11 mouse cellular contexts compared by ENCODE assay signal in genomic region chr2:49628094-49628705, GRCm38 (mm10). TPM values are rescaled to one million over a fixed set of nuclear protein-coding genes. Genes with fewer than 3 reads are reported as not detected.
DNase-seq lines count a peak whose midpoint lies in the region; ATAC-seq and TF ChIP-seq lines count a peak whose summit lies in the region.
"Had no signal": no experiment of that assay in that cellular context is flagged by ENCODE, and none has a peak within 500 bp of the region (broad histone marks: within the 10 kb centered on the region; RNA-seq: fewer than 3 reads in every experiment).

No protein-coding gene starts in this region.

- peak; percentile 44 for ATAC-seq in forebrain, embryonic 13.5 days
- no peak for ATAC-seq in midbrain, embryonic 11.5 days (ENCODE audit: low FRiP score)
- ATAC-seq in embryonic facial prominence, embryonic 14.5 days (ENCODE audit: low read depth) = no peak
- ATAC-seq in midbrain, postnatal 0 days (ENCODE audit: low FRiP score) = no peak
- ATAC-seq: lung, postnatal 0 days had no signal

- H3K27me3 ChIP-seq in forebrain, embryonic 13.5 days = no peaks in the 10 kb centered on the region
- no peaks in the 10 kb centered on the region for H3K27me3 ChIP-seq in forebrain, embryonic 10.5 days (ENCODE audit: poor library complexity, severe bottlenecking)
- H3K27me3 ChIP-seq in midbrain, embryonic 10.5 days (ENCODE audit: low read depth, poor library complexity, severe bottlenecking) = no peaks in the 10 kb centered on the region
- H3K27me3 ChIP-seq in midbrain, embryonic 11.5 days (ENCODE audit: control insufficient read depth, insufficient read depth, low read length) = no peaks in the 10 kb centered on the region
- no peaks in the 10 kb centered on the region for H3K27me3 ChIP-seq in embryonic facial prominence, embryonic 14.5 days (replicated peaks; ENCODE audit: control insufficient read depth, insufficient read depth, low read length)
- H3K27me3 ChIP-seq in midbrain, postnatal 0 days (ENCODE audit: insufficient read depth, low read length) = no peaks in the 10 kb centered on the region

- TF ChIP-seq CTCF in midbrain, postnatal 0 days (IDR thresholded peaks at IDR 0.05) = no peak

- H3K4me2 ChIP-seq in forebrain, embryonic 13.5 days = peak overlapping the region; percentile 33
- no peak overlapping the region for H3K4me2 ChIP-seq in midbrain, embryonic 11.5 days
- H3K4me2 ChIP-seq in embryonic facial prominence, embryonic 14.5 days (ENCODE audit: low read depth, low read length) = no peak overlapping the region
- no peak overlapping the region for H3K4me2 ChIP-seq in midbrain, postnatal 0 days (ENCODE audit: low read depth, low read length, poor library complexity, severe bottlenecking)

- no peak overlapping the region for H3K4me3 ChIP-seq in forebrain, embryonic 13.5 days
- no peak overlapping the region for H3K4me3 ChIP-seq in forebrain, embryonic 10.5 days
- H3K4me3 ChIP-seq in midbrain, embryonic 10.5 days = no peak overlapping the region
- H3K4me3 ChIP-seq in midbrain, embryonic 11.5 days (ENCODE audit: low read depth, low read length) = no peak overlapping the region
- no peak overlapping the region for H3K4me3 ChIP-seq in embryonic facial prominence, embryonic 14.5 days (ENCODE audit: low read depth, low read length)
- H3K4me3 ChIP-seq in midbrain, postnatal 0 days (ENCODE audit: low read depth, low read length) = no peak overlapping the region

- no peak for DNase-seq in forebrain, embryonic 10.5 days (ENCODE audit: extremely low spot score, low spot score)
- DNase-seq in midbrain, embryonic 10.5 days (ENCODE audit: low spot score) = no peak
- no peak for DNase-seq in midbrain, embryonic 11.5 days (ENCODE audit: low spot score, missing footprints)
- peak; percentile 63 for DNase-seq in embryonic facial prominence, embryonic 14.5 days (ENCODE audit: low spot score)
- DNase-seq in midbrain, postnatal 0 days (ENCODE audit: low spot score) = peak; percentile 75
- DNase-seq in embryo, embryonic 10.5 days (ENCODE audit: low spot score) = no peak
- DNase-seq in liver = no peak
- DNase-seq: retina, postnatal 1 day had no signal

- no peak overlapping the region for H3K9ac ChIP-seq in forebrain, embryonic 13.5 days
- H3K9ac ChIP-seq in midbrain, embryonic 11.5 days (ENCODE audit: low read length) = no peak overlapping the region
- H3K9ac ChIP-seq in embryonic facial prominence, embryonic 14.5 days (ENCODE audit: low read depth, low read length) = no peak overlapping the region
- H3K9ac ChIP-seq in midbrain, postnatal 0 days (replicated peaks; ENCODE audit: low read length, poor library complexity, severe bottlenecking) = no peak overlapping the region

- 62% methylated on average over 6 of the region's 6 CpGs for WGBS in forebrain, embryonic 13.5 days
- 83% methylated on average over 6 of the region's 6 CpGs for WGBS in forebrain, embryonic 10.5 days
- 82% methylated on average over 6 of the region's 6 CpGs for WGBS in midbrain, embryonic 10.5 days
- WGBS in midbrain, embryonic 11.5 days = 81% methylated on average over 6 of the region's 6 CpGs
- 73% methylated on average over 6 of the region's 6 CpGs for WGBS in embryonic facial prominence, embryonic 14.5 days
- WGBS in midbrain, postnatal 0 days = 64% methylated on average over 6 of the region's 6 CpGs

- H3K4me1 ChIP-seq in forebrain, embryonic 13.5 days = peaks cover 42% of the 10 kb centered on the region
- peaks cover 33% of the 10 kb centered on the region for H3K4me1 ChIP-seq in forebrain, embryonic 10.5 days
- H3K4me1 ChIP-seq in midbrain, embryonic 10.5 days = peaks cover 41% of the 10 kb centered on the region
- peaks cover 11% of the 10 kb centered on the region for H3K4me1 ChIP-seq in midbrain, embryonic 11.5 days (ENCODE audit: control insufficient read depth, insufficient read depth, low read length)
- H3K4me1 ChIP-seq in embryonic facial prominence, embryonic 14.5 days (ENCODE audit: control insufficient read depth, insufficient read depth, low read length) = peaks cover 14% of the 10 kb centered on the region
- peaks cover 17% of the 10 kb centered on the region; the same call in 1 of the 2 replicates for H3K4me1 ChIP-seq in midbrain, postnatal 0 days (ENCODE audit: insufficient read depth, low read length)

- H3K9me3 ChIP-seq in forebrain, embryonic 13.5 days (replicated peaks) = no peaks in the 10 kb centered on the region
- H3K9me3 ChIP-seq in forebrain, embryonic 10.5 days = peaks cover 16% of the 10 kb centered on the region; the same call in 1 of the 2 replicates
- peaks cover 9% of the 10 kb centered on the region; the same call in 1 of the 2 replicates for H3K9me3 ChIP-seq in midbrain, embryonic 10.5 days (replicated peaks)
- no peaks in the 10 kb centered on the region for H3K9me3 ChIP-seq in midbrain, embryonic 11.5 days (ENCODE audit: control insufficient read depth, low read length)
- peaks cover 3% of the 10 kb centered on the region; the same call in 1 of the 2 replicates for H3K9me3 ChIP-seq in embryonic facial prominence, embryonic 14.5 days (ENCODE audit: control insufficient read depth, low read length)
- no peaks in the 10 kb centered on the region for H3K9me3 ChIP-seq in midbrain, postnatal 0 days (ENCODE audit: low read length)
- H3K9me3 ChIP-seq: G1E had no signal

- H3K27ac ChIP-seq in forebrain, embryonic 13.5 days = peak overlapping the region; percentile 81
- H3K27ac ChIP-seq in forebrain, embryonic 10.5 days = no peak overlapping the region
- H3K27ac ChIP-seq in midbrain, embryonic 10.5 days (replicated peaks) = 0 out of 2 replicates have a peak overlapping the region, but pooled peaks have one; percentile 13
- no peak overlapping the region for H3K27ac ChIP-seq in midbrain, embryonic 11.5 days (ENCODE audit: low read depth, low read length)
- H3K27ac ChIP-seq in embryonic facial prominence, embryonic 14.5 days (replicated peaks; ENCODE audit: low read depth, low read length) = no peak overlapping the region
- H3K27ac ChIP-seq in midbrain, postnatal 0 days (ENCODE audit: low read depth, low read length) = no peak overlapping the region

- peaks cover 17% of the 10 kb centered on the region for H3K36me3 ChIP-seq in forebrain, embryonic 13.5 days (ENCODE audit: poor library complexity, severe bottlenecking)
- peaks cover 67% of the 10 kb centered on the region for H3K36me3 ChIP-seq in forebrain, embryonic 10.5 days (replicated peaks)
- H3K36me3 ChIP-seq in midbrain, embryonic 10.5 days = peaks cover 46% of the 10 kb centered on the region
- H3K36me3 ChIP-seq in midbrain, embryonic 11.5 days (ENCODE audit: control insufficient read depth, insufficient read depth, low read length) = peaks cover 4% of the 10 kb centered on the region
- no peaks in the 10 kb centered on the region for H3K36me3 ChIP-seq in embryonic facial prominence, embryonic 14.5 days (ENCODE audit: control insufficient read depth, insufficient read depth, low read length)
- no peaks in the 10 kb centered on the region for H3K36me3 ChIP-seq in midbrain, postnatal 0 days (ENCODE audit: insufficient read depth, low read length)
- H3K36me3 ChIP-seq: G1E had no signal

RNA-seq across cellular contexts. Expression of gene Kif5c, which starts 9.1 kb away (rescaled TPM):
- 129 and 139 TPM in 2 replicates for polyA plus RNA-seq in forebrain, embryonic 13.5 days (2015; fragmentation: Nextera tagmentation; extraction: Ambion mirVana)
- polyA plus RNA-seq in forebrain, embryonic 10.5 days (2016; fragmentation: Nextera tagmentation; extraction: Ambion mirVana) = 30.9 and 35.8 TPM in 2 replicates
- polyA plus RNA-seq in midbrain, embryonic 10.5 days (2016; fragmentation: Nextera tagmentation; extraction: Ambion mirVana) = 37.3 and 59.0 TPM in 2 replicates
- 96.2 and 96.4 TPM in 2 replicates for polyA plus RNA-seq in midbrain, embryonic 11.5 days (2014; fragmentation: Nextera tagmentation; extraction: Ambion mirVana)
- polyA plus RNA-seq in embryonic facial prominence, embryonic 14.5 days (2014; fragmentation: Nextera tagmentation; extraction: Ambion mirVana) = 12.1 and 13.6 TPM in 2 replicates
- total RNA-seq in midbrain, postnatal 0 days (2014; rRNA removed) = 328 and 412 TPM in 2 replicates
- polyA plus RNA-seq in midbrain, postnatal 0 days (2015; fragmentation: Nextera tagmentation; extraction: Ambion mirVana) = 159 and 170 TPM in 2 replicates

Comparison
In these comparisons a context has a peak if more than half of its experiments do, and no peak if none do; other contexts are left out.
1. H3K27ac ChIP-seq: peak in forebrain, embryonic 13.5 days (single experiment) and midbrain, embryonic 10.5 days (single experiment); none in forebrain, embryonic 10.5 days (single experiment), midbrain, embryonic 11.5 days (single experiment), embryonic facial prominence, embryonic 14.5 days (single experiment) and midbrain, postnatal 0 days (single experiment).
2. DNase-seq: peak in embryonic facial prominence, embryonic 14.5 days (single experiment) and midbrain, postnatal 0 days (single experiment); none in forebrain, embryonic 10.5 days (single experiment), midbrain, embryonic 10.5 days (single experiment), midbrain, embryonic 11.5 days (single experiment), embryo, embryonic 10.5 days (single experiment) and liver (single experiment).